ENCODE assay signal across 13 mouse cellular contexts in the genomic region with DNA sequence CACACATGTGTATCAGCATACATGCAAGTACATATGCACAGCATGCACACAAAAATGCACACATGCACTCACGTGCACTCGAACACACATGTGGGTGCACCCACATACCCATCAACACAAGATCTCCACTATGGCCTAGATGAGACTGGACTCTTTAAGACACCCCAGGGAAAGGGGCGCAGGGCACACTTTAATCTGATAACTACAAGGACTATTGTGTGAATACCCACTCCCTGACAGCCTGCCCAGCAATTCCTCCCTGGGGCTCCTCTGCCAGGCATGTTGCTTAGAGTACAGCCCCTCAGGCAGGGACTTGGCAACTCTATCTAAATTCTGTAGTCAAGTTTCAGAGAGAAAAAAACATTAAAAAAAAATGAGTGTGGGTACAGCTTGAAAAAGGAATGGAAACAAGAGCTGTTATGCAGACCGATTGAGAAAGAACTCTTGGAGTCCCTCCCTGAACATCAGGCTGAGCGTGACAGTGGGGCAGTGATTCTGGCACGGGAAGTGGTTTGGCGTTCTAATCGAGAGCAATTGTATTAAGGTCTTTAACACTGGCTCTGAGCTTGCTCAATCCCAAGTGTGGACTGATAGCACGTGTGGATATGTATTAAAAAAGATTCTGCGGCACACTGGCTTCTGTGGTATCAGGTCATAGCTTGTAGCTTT.
DNase-seq lines count a peak whose midpoint lies in the region; ATAC-seq lines count a peak whose summit lies in the region.
"Had no signal": no experiment of that assay in that cellular context is flagged by ENCODE, and none has a peak within 500 bp of the region (broad histone marks: within the 10 kb centered on the region; RNA-seq: fewer than 3 reads in every experiment).

No protein-coding gene starts in this region.

- H3K9me3 ChIP-seq in hindbrain, embryonic 15.5 days = no peaks in the 10 kb centered on the region
- no peaks in the 10 kb centered on the region for H3K9me3 ChIP-seq in hindbrain, embryonic 12.5 days (replicated peaks)
- no peaks in the 10 kb centered on the region for H3K9me3 ChIP-seq in forebrain, embryonic 14.5 days (replicated peaks; ENCODE audit: control insufficient read depth, low read length)
- peaks cover 4% of the 10 kb centered on the region for H3K9me3 ChIP-seq in megakaryocyte, embryonic 14.5 days
- no peaks in the 10 kb centered on the region for H3K9me3 ChIP-seq in intestine, embryonic 16.5 days (ENCODE audit: control insufficient read depth, low read length)
- H3K9me3 ChIP-seq: limb, embryonic 12.5 days had no signal

- no peak overlapping the region for H3K4me3 ChIP-seq in hindbrain, embryonic 15.5 days
- H3K4me3 ChIP-seq in hindbrain, embryonic 12.5 days = no peak overlapping the region
- no peak overlapping the region for H3K4me3 ChIP-seq in forebrain, embryonic 14.5 days (ENCODE audit: low read depth, low read length)
- H3K4me3 ChIP-seq in megakaryocyte, embryonic 14.5 days (replicated peaks) = peak overlapping the region; percentile 16
- H3K4me3 ChIP-seq in intestine, embryonic 16.5 days (ENCODE audit: low read length) = no peak overlapping the region
- H3K4me3 ChIP-seq: limb, embryonic 12.5 days had no signal

- no peak overlapping the region for H3K27ac ChIP-seq in hindbrain, embryonic 15.5 days (replicated peaks)
- H3K27ac ChIP-seq in hindbrain, embryonic 12.5 days = no peak overlapping the region
- H3K27ac ChIP-seq in forebrain, embryonic 14.5 days (ENCODE audit: low read depth, low read length) = no peak overlapping the region
- no peak overlapping the region for H3K27ac ChIP-seq in intestine, embryonic 16.5 days (ENCODE audit: low read length)
- H3K27ac ChIP-seq: limb, embryonic 12.5 days; macrophage had no signal

- H3K4me2 ChIP-seq in hindbrain, embryonic 15.5 days = no peak overlapping the region
- no peak overlapping the region for H3K4me2 ChIP-seq in hindbrain, embryonic 12.5 days (replicated peaks)
- H3K4me2 ChIP-seq in forebrain, embryonic 14.5 days (ENCODE audit: low read length) = no peak overlapping the region
- no peak overlapping the region for H3K4me2 ChIP-seq in intestine, embryonic 16.5 days (ENCODE audit: low read depth, low read length)
- H3K4me2 ChIP-seq: limb, embryonic 12.5 days had no signal

- peaks cover 15% of the 10 kb centered on the region for H3K36me3 ChIP-seq in hindbrain, embryonic 15.5 days
- H3K36me3 ChIP-seq in hindbrain, embryonic 12.5 days = peaks cover 19% of the 10 kb centered on the region
- peaks cover 24% of the 10 kb centered on the region for H3K36me3 ChIP-seq in forebrain, embryonic 14.5 days (ENCODE audit: control insufficient read depth, insufficient read depth, low read length)
- H3K36me3 ChIP-seq in megakaryocyte, embryonic 14.5 days (replicated peaks; ENCODE audit: low read length) = no peaks in the 10 kb centered on the region
- H3K36me3 ChIP-seq in intestine, embryonic 16.5 days (ENCODE audit: control insufficient read depth, insufficient read depth, low read length) = no peaks in the 10 kb centered on the region

- no peaks in the 10 kb centered on the region for H3K27me3 ChIP-seq in hindbrain, embryonic 15.5 days
- H3K27me3 ChIP-seq in hindbrain, embryonic 12.5 days = no peaks in the 10 kb centered on the region
- no peaks in the 10 kb centered on the region for H3K27me3 ChIP-seq in forebrain, embryonic 14.5 days (replicated peaks; ENCODE audit: control insufficient read depth, insufficient read depth, low read length)
- H3K27me3 ChIP-seq in megakaryocyte, embryonic 14.5 days (replicated peaks) = no peaks in the 10 kb centered on the region
- no peaks in the 10 kb centered on the region for H3K27me3 ChIP-seq in intestine, embryonic 16.5 days (replicated peaks; ENCODE audit: control insufficient read depth, insufficient read depth, low read length)
- H3K27me3 ChIP-seq: limb, embryonic 12.5 days had no signal

- H3K9ac ChIP-seq in hindbrain, embryonic 15.5 days = no peak overlapping the region
- no peak overlapping the region for H3K9ac ChIP-seq in hindbrain, embryonic 12.5 days
- H3K9ac ChIP-seq in forebrain, embryonic 14.5 days (ENCODE audit: low read length) = no peak overlapping the region
- H3K9ac ChIP-seq in intestine, embryonic 16.5 days (ENCODE audit: low read depth, low read length) = no peak overlapping the region
- H3K9ac ChIP-seq: limb, embryonic 12.5 days had no signal

- DNase-seq in brain, adult 2 months (ENCODE audit: low read depth, low spot score) = peak; percentile 25
- DNase-seq in forebrain, embryonic 14.5 days (ENCODE audit: low spot score) = peak; percentile 15
- DNase-seq in embryo, embryonic 10 days (ENCODE audit: low spot score) = no peak
- DNase-seq in kidney, adult 18-20 months = no peak
- DNase-seq: kidney, adult 9 months; layer of hippocampus, adult 9-11 months; spleen, adult 18-20 months had no signal

- no peaks in the 10 kb centered on the region for H3K4me1 ChIP-seq in hindbrain, embryonic 15.5 days (replicated peaks)
- no peaks in the 10 kb centered on the region for H3K4me1 ChIP-seq in hindbrain, embryonic 12.5 days
- no peaks in the 10 kb centered on the region for H3K4me1 ChIP-seq in forebrain, embryonic 14.5 days (ENCODE audit: control insufficient read depth, insufficient read depth, low read length)
- 0 out of 2 replicates have a peak, but pooled peaks cover 3% of the 10 kb centered on the region for H3K4me1 ChIP-seq in megakaryocyte, embryonic 14.5 days
- no peaks in the 10 kb centered on the region for H3K4me1 ChIP-seq in intestine, embryonic 16.5 days (ENCODE audit: control insufficient read depth, insufficient read depth, low read length)
- H3K4me1 ChIP-seq: limb, embryonic 12.5 days had no signal

- ATAC-seq in hindbrain, embryonic 15.5 days (ENCODE audit: low FRiP score, low read depth) = peak; percentile 66
- no peak for ATAC-seq in hindbrain, embryonic 12.5 days (ENCODE audit: low FRiP score)
- peak; percentile 24; the same call in 1 of the 2 replicates for ATAC-seq in forebrain, embryonic 14.5 days
- no peak for ATAC-seq in intestine, embryonic 16.5 days

- WGBS in hindbrain, embryonic 15.5 days = 81% methylated on average over 10 of the region's 10 CpGs
- 87% methylated on average over 10 of the region's 10 CpGs for WGBS in hindbrain, embryonic 12.5 days
- 91% methylated on average over 10 of the region's 10 CpGs for WGBS in forebrain, embryonic 14.5 days
- 85% methylated on average over 10 of the region's 10 CpGs for WGBS in intestine, embryonic 16.5 days

Comparison
In these comparisons a context has a peak if more than half of its experiments do, and no peak if none do; other contexts are left out.
1. ATAC-seq: peak in hindbrain, embryonic 15.5 days (single experiment) and forebrain, embryonic 14.5 days (single experiment); none in hindbrain, embryonic 12.5 days (single experiment) and intestine, embryonic 16.5 days (single experiment).
2. DNase-seq: peak in brain, adult 2 months (single experiment) and forebrain, embryonic 14.5 days (single experiment); none in embryo, embryonic 10 days (single experiment) and kidney, adult 18-20 months (single experiment).